Mouse (Mus musculus): ENCODE measurements around the gene Efcab10. TPM values are rescaled to one million over a fixed set of nuclear protein-coding genes. Genes with fewer than 3 reads are reported as not detected.

Gene Efcab10
- polyA plus RNA-seq, 1 experiment: not detected

GRCm38 (mm10) chr12:33434758-33435157 is 40.1 kb downstream of the Efcab10 start:
- no peak overlapping the region for H3K4me3 ChIP-seq
- peaks cover 14% of the 10 kb centered on the region for H3K36me3 ChIP-seq (ENCODE audit: control insufficient read depth, insufficient read depth)
- TF ChIP-seq E2F4 (IDR thresholded peaks at IDR 0.05; ENCODE audit: insufficient read depth): no peak
- TF ChIP-seq POLR2AphosphoS2 (IDR thresholded peaks at IDR 0.05; ENCODE audit: insufficient read length, low read depth): no peak
- TF ChIP-seq MYOG (IDR thresholded peaks at IDR 0.05; ENCODE audit: control insufficient read depth in 1 of 3, insufficient read depth in 1 of 3, insufficient read length in 2 of 3, low read depth in 2 of 3): no peak
- no peak for TF ChIP-seq SRF (IDR thresholded peaks at IDR 0.05; ENCODE audit: control insufficient read depth, insufficient read length, low read depth)
- TF ChIP-seq TCF3 (IDR thresholded peaks at IDR 0.05; ENCODE audit: insufficient read length, low read depth): no peak
- no peak for TF ChIP-seq MAX (IDR thresholded peaks at IDR 0.05; ENCODE audit: low read depth)
- TF ChIP-seq REST (IDR thresholded peaks at IDR 0.05; ENCODE audit: insufficient read depth, insufficient read length): no peak
- no peak for TF ChIP-seq MYOD1 (IDR thresholded peaks at IDR 0.05; ENCODE audit: control insufficient read depth in 1 of 3, insufficient read length in 2 of 3, low read depth in 2 of 3)
- no peak for TF ChIP-seq USF1 (IDR thresholded peaks at IDR 0.05; ENCODE audit: low read depth)
- no peak for TF ChIP-seq POLR2A (IDR thresholded peaks at IDR 0.05; ENCODE audit: insufficient read length, low read depth)
- no peak for TF ChIP-seq CEBPB (IDR thresholded peaks at IDR 0.05; ENCODE audit: insufficient read depth, poor library complexity, severe bottlenecking)
- H3K79me2 ChIP-seq (ENCODE audit: control insufficient read depth, insufficient read depth): peaks cover 61% of the 10 kb centered on the region
- H3ac ChIP-seq (ENCODE audit: control insufficient read depth, insufficient read length): no peak overlapping the region
- H3K4me2 ChIP-seq (ENCODE audit: low read depth): no peak overlapping the region
- no peaks in the 10 kb centered on the region for H3K27me3 ChIP-seq (ENCODE audit: control insufficient read depth, insufficient read depth, insufficient read length)

Other genes starting within 250 kb of the Efcab10 start
- 12.4 TPM for gene Atxn7l1, start 247.2 kb upstream of the Efcab10 start, polyA plus RNA-seq (2012; fragmentation: generic; extraction: Trizol)
- gene Twistnb, start 34.8 kb downstream of the Efcab10 start, polyA plus RNA-seq (2012; fragmentation: generic; extraction: Trizol): 8.7 TPM